ENCODE assay signal across 8 mouse cellular contexts in genomic region chr6:60828429-60829264, GRCm38 (mm10). TPM values are rescaled to one million over a fixed set of nuclear protein-coding genes. Genes with fewer than 3 reads are reported as not detected.
A peak's percentile ranks its signal among the peaks of the same experiment; 100 is the strongest.
DNase-seq lines count a peak whose midpoint lies in the region; ATAC-seq and TF ChIP-seq lines count a peak whose summit lies in the region.

No protein-coding gene starts in this region.

- ATAC-seq in kidney, embryonic 16.5 days (ENCODE audit: low FRiP score, low TSS enrichment) = peak; percentile 86
- ATAC-seq in limb, embryonic 14.5 days (ENCODE audit: low FRiP score, low read depth) = peak; percentile 69
- ATAC-seq in midbrain, postnatal 0 days (ENCODE audit: low FRiP score) = peak; percentile 91

- peak overlapping the region; percentile 66 for H3K9ac ChIP-seq in kidney, embryonic 16.5 days (replicated peaks; ENCODE audit: low read length)
- peak overlapping the region; percentile 55 for H3K9ac ChIP-seq in limb, embryonic 14.5 days (ENCODE audit: low read depth, low read length, severe bottlenecking)
- peak overlapping the region; percentile 73 for H3K9ac ChIP-seq in midbrain, postnatal 0 days (replicated peaks; ENCODE audit: low read length, poor library complexity, severe bottlenecking)

- no peak overlapping the region for H3K27ac ChIP-seq in kidney, embryonic 16.5 days (ENCODE audit: low read length)
- no peak overlapping the region for H3K27ac ChIP-seq in limb, embryonic 14.5 days (replicated peaks; ENCODE audit: low read depth, low read length)
- H3K27ac ChIP-seq in midbrain, postnatal 0 days (ENCODE audit: low read depth, low read length) = peak overlapping the region; percentile 90
- no peak overlapping the region for H3K27ac ChIP-seq in testis, adult 2 months (ENCODE audit: control insufficient read depth, insufficient read depth, low read depth, low read length)

- WGBS in kidney, embryonic 16.5 days = 1% methylated on average over 34 of the region's 35 CpGs
- 3% methylated on average over 35 of the region's 35 CpGs for WGBS in limb, embryonic 14.5 days
- WGBS in midbrain, postnatal 0 days = 1% methylated on average over 35 of the region's 35 CpGs

- H3K4me2 ChIP-seq in kidney, embryonic 16.5 days (replicated peaks; ENCODE audit: low read depth, low read length) = peak overlapping the region; percentile 93
- H3K4me2 ChIP-seq in limb, embryonic 14.5 days (replicated peaks; ENCODE audit: low read depth, low read length, severe bottlenecking) = peak overlapping the region; percentile 92
- H3K4me2 ChIP-seq in midbrain, postnatal 0 days (ENCODE audit: low read depth, low read length, poor library complexity, severe bottlenecking) = peak overlapping the region; percentile 89

- no peaks in the 10 kb centered on the region for H3K27me3 ChIP-seq in kidney, embryonic 16.5 days (ENCODE audit: insufficient read depth, low read length)
- peaks cover 5% of the 10 kb centered on the region; the same call in 1 of the 2 replicates for H3K27me3 ChIP-seq in limb, embryonic 14.5 days (ENCODE audit: control insufficient read depth, insufficient read depth, low read length)
- no peaks in the 10 kb centered on the region for H3K27me3 ChIP-seq in midbrain, postnatal 0 days (ENCODE audit: insufficient read depth, low read length)
- no peaks in the 10 kb centered on the region for H3K27me3 ChIP-seq in testis, adult 2 months (ENCODE audit: control insufficient read depth, insufficient read depth, low read length)

- no peak for TF ChIP-seq POLR2A in limb, embryonic 14.5 days (IDR thresholded peaks at IDR 0.05; ENCODE audit: borderline replicate concordance, extremely low read depth, insufficient read depth, insufficient read length)
- TF ChIP-seq POLR2A in testis, adult 2 months (IDR thresholded peaks at IDR 0.05; ENCODE audit: control insufficient read depth, low read depth, low read length) = no peak

- no peak for TF ChIP-seq CTCF in midbrain, postnatal 0 days (IDR thresholded peaks at IDR 0.05)
- TF ChIP-seq CTCF in testis, adult 2 months (IDR thresholded peaks at IDR 0.05; ENCODE audit: control insufficient read depth, insufficient read depth, insufficient replicate concordance, low read depth, low read length) = no peak

- H3K4me3 ChIP-seq in kidney, embryonic 16.5 days (ENCODE audit: low read length) = peak overlapping the region; percentile 53
- H3K4me3 ChIP-seq in limb, embryonic 14.5 days (replicated peaks; ENCODE audit: low read length) = peak overlapping the region; percentile 46
- peak overlapping the region; percentile 63 for H3K4me3 ChIP-seq in midbrain, postnatal 0 days (ENCODE audit: low read depth, low read length)
- H3K4me3 ChIP-seq in testis, adult 2 months (ENCODE audit: control insufficient read depth, low read depth, low read length) = peak overlapping the region; percentile 57

- peak; percentile 29 for DNase-seq in ovary, adult 18-20 months (ENCODE audit: low spot score)
- DNase-seq in ovary, postnatal 10 days (ENCODE audit: low spot score) = no peak
- DNase-seq in cerebellum, postnatal 4 days (ENCODE audit: low spot score in 2 of 2) = peak; percentile 47 to 70
- DNase-seq in frontal cortex, postnatal 25 days (ENCODE audit: low spot score in 2 of 2) = peak; percentile 57 to 64
- DNase-seq in limb, embryonic 14.5 days (ENCODE audit: low spot score) = peak; percentile 30
- peak; percentile 84 for DNase-seq in midbrain, postnatal 0 days (ENCODE audit: low spot score)

- H3K4me1 ChIP-seq in kidney, embryonic 16.5 days (ENCODE audit: insufficient read depth, low read length) = peaks cover 10% of the 10 kb centered on the region; the same call in 1 of the 2 replicates
- 0 out of 2 replicates have a peak, but pooled peaks cover 3% of the 10 kb centered on the region for H3K4me1 ChIP-seq in limb, embryonic 14.5 days (ENCODE audit: control insufficient read depth, insufficient read depth, low read length)
- peaks cover 3% of the 10 kb centered on the region; the same call in 1 of the 2 replicates for H3K4me1 ChIP-seq in midbrain, postnatal 0 days (ENCODE audit: insufficient read depth, low read length)
- H3K4me1 ChIP-seq in testis, adult 2 months (ENCODE audit: control insufficient read depth, insufficient read depth, low read length) = peaks cover 10% of the 10 kb centered on the region

- H3K36me3 ChIP-seq in kidney, embryonic 16.5 days (ENCODE audit: insufficient read depth, low read length) = no peaks in the 10 kb centered on the region
- H3K36me3 ChIP-seq in limb, embryonic 14.5 days (ENCODE audit: control insufficient read depth, insufficient read depth, low read length) = no peaks in the 10 kb centered on the region
- H3K36me3 ChIP-seq in midbrain, postnatal 0 days (ENCODE audit: insufficient read depth, low read length) = no peaks in the 10 kb centered on the region
- no peaks in the 10 kb centered on the region for H3K36me3 ChIP-seq in testis, adult 2 months (ENCODE audit: control insufficient read depth, insufficient read depth, low read length)

- H3K9me3 ChIP-seq in kidney, embryonic 16.5 days (ENCODE audit: low read length) = no peaks in the 10 kb centered on the region
- no peaks in the 10 kb centered on the region for H3K9me3 ChIP-seq in limb, embryonic 14.5 days (ENCODE audit: control insufficient read depth, low read length)
- H3K9me3 ChIP-seq in midbrain, postnatal 0 days (ENCODE audit: low read length) = no peaks in the 10 kb centered on the region

RNA-seq across cellular contexts. Expression of gene Snca, which starts 1.0 kb away (rescaled TPM):
- polyA plus RNA-seq in kidney, embryonic 16.5 days (2015; fragmentation: Nextera tagmentation; extraction: Ambion mirVana) = 27.0 and 28.1 TPM in 2 replicates
- 6.4 and 8.4 TPM in 2 replicates for polyA plus RNA-seq in limb, embryonic 14.5 days (2012; rRNA removed)
- 18.3 and 30.4 TPM in 2 replicates for polyA plus RNA-seq in limb, embryonic 14.5 days (2014; fragmentation: Nextera tagmentation; extraction: Ambion mirVana)
- 155 and 176 TPM in 2 replicates for total RNA-seq in midbrain, postnatal 0 days (2014; rRNA removed)
- 337 and 364 TPM in 2 replicates for polyA plus RNA-seq in midbrain, postnatal 0 days (2015; fragmentation: Nextera tagmentation; extraction: Ambion mirVana)
- polyA plus RNA-seq in testis, adult 2 months (2012; rRNA removed) = 0.12 and 0.17 TPM in 2 replicates

Comparison
In these comparisons a context has a peak if more than half of its experiments do, and no peak if none do; other contexts are left out.
1. RNA of gene Snca, which starts 1.0 kb away (polyA plus RNA-seq): 337 to 364 TPM in midbrain, postnatal 0 days; 6.4 to 30.4 TPM in limb, embryonic 14.5 days, 27.0 to 28.1 TPM in kidney, embryonic 16.5 days and 0.12 to 0.17 TPM in testis, adult 2 months; every median in the first group is over 10 times any median in the second.
2. Peak in every context shown above with its lines, with median percentiles within 50 percentile points of each other: ATAC-seq, H3K4me2 ChIP-seq, H3K4me3 ChIP-seq and H3K9ac ChIP-seq.